Mouse (Mus musculus) hindbrain, embryonic 10.5 days (tissue): Measurements from ENCODE around the gene Sptan1. TPM values are rescaled to one million over a fixed set of nuclear protein-coding genes. Genes with fewer than 3 reads are reported as not detected.

Experiments used
- DNase-seq: peaks from one replicate; pipeline ENCODE4 v3.0.0-alpha.2; 2017; ENCODE audit warnings: low spot score
- H3K27ac ChIP-seq: fragments of 300-500 bp; sonication (generic); 2 replicates; pipeline ENCODE4 v1.5.1; 2016; ENCODE audit warnings: mild to moderate bottlenecking, moderate library complexity
- H3K27me3 ChIP-seq: fragments of 300-500 bp; sonication (generic); 2 replicates; pipeline ENCODE4 v1.6.1; 2016; ENCODE audit warnings: mild to moderate bottlenecking; ENCODE audit not compliant: poor library complexity, insufficient read depth, severe bottlenecking
- H3K36me3 ChIP-seq: fragments of 300-500 bp; sonication (generic); 2 replicates; pipeline ENCODE4 v1.6.1; 2016; ENCODE audit warnings: mild to moderate bottlenecking, moderate library complexity
- H3K4me1 ChIP-seq: fragments of 300-500 bp; sonication (generic); replicated peaks from 2 replicates; pipeline ENCODE4 v1.6.1; 2016; ENCODE audit warnings: mild to moderate bottlenecking
- H3K4me3 ChIP-seq: fragments of 300-500 bp; sonication (generic); 2 replicates; pipeline ENCODE4 v1.5.1; 2016; ENCODE audit warnings: mild to moderate bottlenecking, moderate library complexity
- H3K9me3 ChIP-seq: fragments of 300-500 bp; sonication (generic); 2 replicates; pipeline ENCODE4 v1.6.1; 2016; ENCODE audit warnings: mild to moderate bottlenecking, moderate library complexity
- WGBS: fragments of 180-500 bp; shearing (Covaris S2); methylation state at CpG from one replicate; pipeline ENCODE4 v1.1.7; 2016; 5-methylcytosine and 5-hydroxymethylcytosine counted together
- polyA plus RNA-seq: library from polyadenylated mRNA; unstranded; fragments of >200 nt; fragmentation: Nextera tagmentation; extraction: Ambion mirVana; gene quantifications from 2 replicates; pipeline ENCODE4 v1.2.1, GENCODE M21; 2016

Sptan1 gene
- polyA plus RNA-seq, 1 experiment from 2014 or later: 115 TPM

GRCm38 (mm10) chr2:29964354-29965249, 758 bp upstream of the Sptan1 start:
- no peak for DNase-seq
- peaks cover 39% of the 10 kb centered on the region for H3K4me1 ChIP-seq
- H3K4me3 ChIP-seq: peak overlapping the region; percentile 96
- H3K27ac ChIP-seq: peak overlapping the region; percentile 97
- WGBS: 23% methylated on average over 10 of the region's 10 CpGs
- peaks cover 27% of the 10 kb centered on the region for H3K36me3 ChIP-seq
- no peaks in the 10 kb centered on the region for H3K9me3 ChIP-seq
- no peaks in the 10 kb centered on the region for H3K27me3 ChIP-seq

GRCm38 (mm10) chr2:29965906-29966305, 546 bp downstream of the Sptan1 start:
- Histone ChIP-seq H3K9me3 (no peaks in the 10 kb centered on the region), H3K27me3 (no peaks in the 10 kb centered on the region), H3K4me1 (peaks cover 39% of the 10 kb centered on the region), H3K36me3 (peaks cover 29% of the 10 kb centered on the region), H3K27ac (peak overlapping the region; percentile 97), H3K4me3 (peak overlapping the region; percentile 96)
- WGBS: under 1% methylated on average over 41 of the region's 41 CpGs
- peak; percentile 49 for DNase-seq

- DNase-seq: no peak
- H3K9me3 ChIP-seq: no peaks in the 10 kb centered on the region
- peaks cover 29% of the 10 kb centered on the region for H3K36me3 ChIP-seq
- 80% methylated on average over 2 of the region's 2 CpGs for WGBS
- H3K4me3 ChIP-seq: peak overlapping the region; percentile 96
- H3K4me1 ChIP-seq: peaks cover 41% of the 10 kb centered on the region
- H3K27ac ChIP-seq: no peak overlapping the region
- H3K27me3 ChIP-seq: no peaks in the 10 kb centered on the region
These were observed 1.5 kb downstream of the Sptan1 start for GRCm38 (mm10) chr2:29966826-29967225.

- WGBS: 68% methylated on average over 5 of the region's 5 CpGs
- no peak for DNase-seq
- H3K4me1 ChIP-seq: peaks cover 47% of the 10 kb centered on the region
These were observed 2.4 kb downstream of the Sptan1 start for GRCm38 (mm10) chr2:29967768-29968167.

GRCm38 (mm10) chr2:29968638-29969037, 3.3 kb downstream of the Sptan1 start:
- Histone ChIP-seq H3K27me3 (no peaks in the 10 kb centered on the region), H3K4me1 (peaks cover 50% of the 10 kb centered on the region), H3K4me3 (no peak overlapping the region), H3K27ac (no peak overlapping the region), H3K36me3 (peaks cover 37% of the 10 kb centered on the region), H3K9me3 (no peaks in the 10 kb centered on the region)
- no peak for DNase-seq
- 82% methylated on average over 5 of the region's 5 CpGs for WGBS

More at GRCm38 (mm10) chr2:29967768-29968167, 2.4 kb downstream of the Sptan1 start:
- H3K27ac ChIP-seq: no peak overlapping the region; the same call in 1 of the 2 replicates
- no peaks in the 10 kb centered on the region for H3K27me3 ChIP-seq
- peaks cover 34% of the 10 kb centered on the region for H3K36me3 ChIP-seq
- no peaks in the 10 kb centered on the region for H3K9me3 ChIP-seq
- H3K4me3 ChIP-seq: peak overlapping the region; percentile 96

GRCm38 (mm10) chr2:29971838-29972635, 6.7 kb downstream of the Sptan1 start:
- no peaks in the 10 kb centered on the region for H3K27me3 ChIP-seq
- no peak overlapping the region for H3K27ac ChIP-seq
- peaks cover 34% of the 10 kb centered on the region for H3K4me1 ChIP-seq
- 89% methylated on average over 9 of the region's 9 CpGs for WGBS
- no peak for DNase-seq
- H3K9me3 ChIP-seq: no peaks in the 10 kb centered on the region
- H3K36me3 ChIP-seq: peaks cover 50% of the 10 kb centered on the region
- H3K4me3 ChIP-seq: no peak overlapping the region

- Histone ChIP-seq H3K27me3 (no peaks in the 10 kb centered on the region), H3K36me3 (peaks cover 46% of the 10 kb centered on the region), H3K9me3 (no peaks in the 10 kb centered on the region), H3K4me1 (peaks cover 19% of the 10 kb centered on the region), H3K27ac (no peak overlapping the region), H3K4me3 (no peak overlapping the region)
- DNase-seq: peak; percentile 7
- 21% methylated on average over 2 of the region's 2 CpGs for WGBS
These were observed 8.2 kb downstream of the Sptan1 start for GRCm38 (mm10) chr2:29973525-29973924.

- Histone ChIP-seq H3K27ac (no peak overlapping the region), H3K4me3 (no peak overlapping the region), H3K36me3 (peaks cover 63% of the 10 kb centered on the region), H3K9me3 (no peaks in the 10 kb centered on the region), H3K27me3 (no peaks in the 10 kb centered on the region), H3K4me1 (peaks cover 9% of the 10 kb centered on the region)
- DNase-seq: no peak
These were observed 11.9 kb downstream of the Sptan1 start for GRCm38 (mm10) chr2:29977307-29977706.

GRCm38 (mm10) chr2:29980661-29981060, 15.3 kb downstream of the Sptan1 start:
- Histone ChIP-seq H3K4me3 (no peak overlapping the region), H3K27ac (no peak overlapping the region), H3K9me3 (no peaks in the 10 kb centered on the region), H3K36me3 (peaks cover 84% of the 10 kb centered on the region), H3K27me3 (no peaks in the 10 kb centered on the region), H3K4me1 (no peaks in the 10 kb centered on the region)
- 89% methylated on average over 1 of the region's 1 CpGs for WGBS
- no peak for DNase-seq

- WGBS: 62% methylated on average over 2 of the region's 2 CpGs
- Histone ChIP-seq H3K27me3 (no peaks in the 10 kb centered on the region), H3K36me3 (peaks cover 100% of the 10 kb centered on the region), H3K27ac (no peak overlapping the region), H3K4me3 (no peak overlapping the region), H3K9me3 (no peaks in the 10 kb centered on the region), H3K4me1 (no peaks in the 10 kb centered on the region)
- no peak for DNase-seq
These were observed 26.6 kb downstream of the Sptan1 start for GRCm38 (mm10) chr2:29991962-29992361.

GRCm38 (mm10) chr2:30009101-30009500, 43.7 kb downstream of the Sptan1 start:
- Histone ChIP-seq H3K4me3 (no peak overlapping the region), H3K27ac (no peak overlapping the region), H3K9me3 (no peaks in the 10 kb centered on the region), H3K4me1 (no peaks in the 10 kb centered on the region), H3K36me3 (peaks cover 100% of the 10 kb centered on the region), H3K27me3 (no peaks in the 10 kb centered on the region)
- no peak for DNase-seq
- 85% methylated on average over 1 of the region's 1 CpGs for WGBS

GRCm38 (mm10) chr2:30010840-30011281, 45.5 kb downstream of the Sptan1 start:
- Histone ChIP-seq H3K36me3 (peaks cover 100% of the 10 kb centered on the region), H3K27me3 (no peaks in the 10 kb centered on the region), H3K4me1 (no peaks in the 10 kb centered on the region), H3K9me3 (no peaks in the 10 kb centered on the region), H3K4me3 (no peak overlapping the region), H3K27ac (no peak overlapping the region)
- 94% methylated on average over 8 of the region's 8 CpGs for WGBS
- no peak for DNase-seq
